Mouse (Mus musculus) cortical plate, adult 2 months (tissue): Measurements from ENCODE around the gene Gtpbp1.

ENCODE experiments used
- CTCF ChIP-seq: fragments of 200-500 bp; IDR thresholded peaks from 2 replicates; pipeline ENCODE4 v1.5.1; 2011; ENCODE audit warnings: mild to moderate bottlenecking, control low read depth, low read length; ENCODE audit not compliant: insufficient read depth; ENCODE audit errors: extremely low read depth
- POLR2A ChIP-seq: fragments of 200-500 bp; IDR thresholded peaks from 2 replicates; pipeline ENCODE4 v1.6.1; 2011; ENCODE audit warnings: mild to moderate bottlenecking, low read length, control low read depth; ENCODE audit not compliant: insufficient read depth; ENCODE audit errors: extremely low read depth

DNA sequence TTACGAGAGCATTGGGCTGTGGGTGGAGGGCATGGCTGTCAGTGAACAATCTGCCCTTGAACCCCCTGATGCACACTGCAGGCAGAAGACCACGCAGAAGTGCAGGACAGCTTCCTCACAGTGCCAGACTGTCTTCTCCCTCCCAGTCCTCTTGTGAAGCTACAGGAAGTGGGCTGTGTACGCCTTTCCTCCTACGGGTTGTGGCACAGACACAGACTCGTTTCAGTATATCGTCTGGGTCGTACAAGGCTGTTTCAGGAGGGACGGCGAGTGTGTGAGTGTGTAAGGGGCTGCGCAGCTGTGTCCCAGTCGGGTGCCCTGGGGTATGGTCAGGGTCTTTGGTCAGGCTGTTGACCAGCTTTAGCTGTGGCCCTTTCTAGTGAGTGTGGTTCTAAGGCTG is 3.1 kb downstream of the Gtpbp1 start:
- TF ChIP-seq CTCF = no peak
- TF ChIP-seq POLR2A = no peak
